Mouse (Mus musculus) cerebellum, postnatal 10 days (tissue): ENCODE results near the gene Gm26938.
A peak's percentile ranks its signal among the peaks of the same experiment; 100 is the strongest.

Source experiments
- DNase-seq, 2 experiments: peaks; one replicate each; pipeline ENCODE4 v3.0.0; 2021; ENCODE audit warnings: mixed read lengths in 2 of 2

The Gm26938 gene

GRCm38 (mm10) chr5:139792966-139793337 lies 33.3 kb downstream of the Gm26938 start:
- no peak for DNase-seq

- DNase-seq = no peak
These were observed 33.9 kb downstream of the Gm26938 start for GRCm38 (mm10) chr5:139792159-139792775.

GRCm38 (mm10) chr5:139791227-139792158 lies 34.7 kb downstream of the Gm26938 start, which contains the start of gene Mafk:
TSS of gene Mafk (plus strand) at chr5:139791513.
- DNase-seq = peak; percentile 92 to 95

- no peak for DNase-seq
These were observed 36.7 kb downstream of the Gm26938 start for GRCm38 (mm10) chr5:139789466-139789865.

GRCm38 (mm10) chr5:139781406-139781805 lies 44.8 kb downstream of the Gm26938 start:
- DNase-seq = no peak

GRCm38 (mm10) chr5:139776966-139777365 lies 49.2 kb downstream of the Gm26938 start:
- DNase-seq = no peak

- DNase-seq = peak; percentile 98 to 99
These were observed 50.8 kb downstream of the Gm26938 start, which contains the start of gene Ints1 for GRCm38 (mm10) chr5:139775216-139775926. TSS of gene Ints1 (minus strand) at chr5:139775674.

- DNase-seq = no peak
These were observed 58.0 kb downstream of the Gm26938 start for GRCm38 (mm10) chr5:139768216-139768615.

- DNase-seq = peak; percentile 57 to 62
These were observed 61.9 kb downstream of the Gm26938 start for GRCm38 (mm10) chr5:139764296-139764695.

- DNase-seq = no peak
These were observed 68.1 kb downstream of the Gm26938 start for GRCm38 (mm10) chr5:139758096-139758495.
